In the genomic region with DNA sequence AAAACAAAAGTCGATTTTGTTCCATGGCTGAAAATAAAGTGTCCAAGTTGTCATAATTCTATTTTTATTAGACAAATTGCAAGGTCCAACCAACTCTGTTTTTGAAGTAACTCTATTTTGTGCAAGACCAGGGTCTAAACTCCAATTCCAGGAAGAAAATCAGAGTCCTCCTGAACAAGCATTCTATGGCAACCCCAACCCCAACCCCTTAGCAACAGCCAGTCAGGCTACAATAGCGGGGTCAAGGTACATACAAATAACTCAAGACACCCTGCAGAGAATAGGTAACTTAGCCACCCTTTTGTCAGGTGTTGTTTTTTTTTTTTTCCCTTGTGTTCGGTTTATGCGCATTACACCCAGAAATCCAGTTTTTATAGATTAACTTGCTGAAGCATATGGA, we compare ENCODE assay signal across 30 mouse cellular contexts. TPM values are rescaled to one million over a fixed set of nuclear protein-coding genes. Genes with fewer than 3 reads are reported as not detected.
DNase-seq lines count a peak whose midpoint lies in the region; ATAC-seq and TF ChIP-seq lines count a peak whose summit lies in the region.
"Had no signal": no experiment of that assay in that cellular context is flagged by ENCODE, and none has a peak within 500 bp of the region (broad histone marks: within the 10 kb centered on the region; RNA-seq: fewer than 3 reads in every experiment).

No protein-coding gene starts in this region.

- no peaks in the 10 kb centered on the region for H3K4me1 ChIP-seq in kidney, embryonic 15.5 days
- H3K4me1 ChIP-seq in kidney, embryonic 16.5 days (ENCODE audit: insufficient read depth, low read length): no peaks in the 10 kb centered on the region
- no peaks in the 10 kb centered on the region for H3K4me1 ChIP-seq in hindbrain, postnatal 0 days (ENCODE audit: insufficient read depth, low read length)
- H3K4me1 ChIP-seq: embryonic facial prominence, embryonic 13.5 days; embryonic facial prominence, embryonic 15.5 days; forebrain, embryonic 10.5 days; forebrain, embryonic 12.5 days had no signal

- H3K9ac ChIP-seq in kidney, embryonic 15.5 days: no peak overlapping the region
- H3K9ac ChIP-seq in kidney, embryonic 16.5 days (replicated peaks; ENCODE audit: low read length): no peak overlapping the region
- no peak overlapping the region for H3K9ac ChIP-seq in hindbrain, postnatal 0 days (replicated peaks; ENCODE audit: low read length)
- H3K9ac ChIP-seq: embryonic facial prominence, embryonic 13.5 days; embryonic facial prominence, embryonic 15.5 days; forebrain, embryonic 12.5 days had no signal

- H3K9me3 ChIP-seq in kidney, embryonic 15.5 days (replicated peaks): no peaks in the 10 kb centered on the region
- no peaks in the 10 kb centered on the region for H3K9me3 ChIP-seq in kidney, embryonic 16.5 days (ENCODE audit: low read length)
- H3K9me3 ChIP-seq in hindbrain, postnatal 0 days (ENCODE audit: low read length): no peaks in the 10 kb centered on the region
- H3K9me3 ChIP-seq: embryonic facial prominence, embryonic 13.5 days; embryonic facial prominence, embryonic 15.5 days; forebrain, embryonic 10.5 days; forebrain, embryonic 12.5 days had no signal

- no peaks in the 10 kb centered on the region for H3K27me3 ChIP-seq in kidney, embryonic 15.5 days
- H3K27me3 ChIP-seq in kidney, embryonic 16.5 days (ENCODE audit: insufficient read depth, low read length): peaks cover 3% of the 10 kb centered on the region; the same call in 1 of the 2 replicates
- H3K27me3 ChIP-seq in hindbrain, postnatal 0 days (ENCODE audit: insufficient read depth, low read length): no peaks in the 10 kb centered on the region

- H3K36me3 ChIP-seq in kidney, embryonic 15.5 days: no peaks in the 10 kb centered on the region
- no peaks in the 10 kb centered on the region for H3K36me3 ChIP-seq in kidney, embryonic 16.5 days (ENCODE audit: insufficient read depth, low read length)
- no peaks in the 10 kb centered on the region for H3K36me3 ChIP-seq in hindbrain, postnatal 0 days (ENCODE audit: insufficient read depth, low read length)
- H3K36me3 ChIP-seq: embryonic facial prominence, embryonic 13.5 days; embryonic facial prominence, embryonic 15.5 days; forebrain, embryonic 10.5 days; forebrain, embryonic 12.5 days had no signal

- 82% methylated on average over 4 of the region's 4 CpGs for WGBS in kidney, embryonic 15.5 days
- WGBS in kidney, embryonic 16.5 days: 83% methylated on average over 4 of the region's 4 CpGs
- 76% methylated on average over 4 of the region's 4 CpGs for WGBS in hindbrain, postnatal 0 days

- peak; percentile 27 for DNase-seq in kidney, adult 11 months
- peak; percentile 72 for DNase-seq in kidney, adult 9 months
- peak; percentile 35 to 39 for DNase-seq in kidney, postnatal 36 days
- DNase-seq in kidney, postnatal 14 days: no peak
- DNase-seq in hindbrain, postnatal 0 days (ENCODE audit: low spot score): no peak
- DNase-seq: adrenal gland, adult 2 months; adrenal gland, postnatal 10 days; adrenal gland, postnatal 25 days; cerebellum, adult 11 months; cerebellum, adult 18-20 months; cerebellum, adult 8-10 months; cerebellum, adult 9-11 months; cerebellum, postnatal 14 days; cerebellum, postnatal 36 days; embryo, embryonic 11 days had no signal

- no peak overlapping the region for H3K27ac ChIP-seq in kidney, embryonic 15.5 days
- no peak overlapping the region for H3K27ac ChIP-seq in kidney, embryonic 16.5 days (ENCODE audit: low read length)
- no peak overlapping the region for H3K27ac ChIP-seq in hindbrain, postnatal 0 days
- H3K27ac ChIP-seq: embryonic facial prominence, embryonic 13.5 days; embryonic facial prominence, embryonic 15.5 days; forebrain, embryonic 10.5 days; forebrain, embryonic 12.5 days had no signal

- no peak for ATAC-seq in kidney, embryonic 15.5 days (replicated peaks; ENCODE audit: low FRiP score)
- ATAC-seq in kidney, embryonic 16.5 days (ENCODE audit: low FRiP score, low TSS enrichment): no peak
- no peak for ATAC-seq in hindbrain, postnatal 0 days
- ATAC-seq: forebrain, embryonic 14.5 days had no signal

- no peak overlapping the region for H3K4me2 ChIP-seq in kidney, embryonic 15.5 days
- no peak overlapping the region for H3K4me2 ChIP-seq in kidney, embryonic 16.5 days (replicated peaks; ENCODE audit: low read depth, low read length)
- H3K4me2 ChIP-seq in hindbrain, postnatal 0 days (ENCODE audit: low read depth, low read length): no peak overlapping the region
- H3K4me2 ChIP-seq: embryonic facial prominence, embryonic 13.5 days; embryonic facial prominence, embryonic 15.5 days; forebrain, embryonic 12.5 days had no signal

- TF ChIP-seq CTCF in hindbrain, postnatal 0 days (IDR thresholded peaks at IDR 0.05; ENCODE audit: low read depth): no peak

- H3K4me3 ChIP-seq in kidney, embryonic 15.5 days (replicated peaks): no peak overlapping the region
- H3K4me3 ChIP-seq in kidney, embryonic 16.5 days (ENCODE audit: low read length): no peak overlapping the region
- H3K4me3 ChIP-seq in hindbrain, postnatal 0 days (ENCODE audit: low read length): no peak overlapping the region
- H3K4me3 ChIP-seq: embryonic facial prominence, embryonic 13.5 days; embryonic facial prominence, embryonic 15.5 days; erythroblast, embryonic 14.5 days; forebrain, embryonic 10.5 days; forebrain, embryonic 12.5 days had no signal

RNA-seq across cellular contexts. Expression of a gene that starts 6.6 kb away (rescaled TPM):
- not detected in 2 replicates for polyA plus RNA-seq in kidney, embryonic 15.5 days (2015; fragmentation: Nextera tagmentation; extraction: Ambion mirVana)
- polyA plus RNA-seq in kidney, embryonic 16.5 days (2015; fragmentation: Nextera tagmentation; extraction: Ambion mirVana): not detected in 2 replicates
- not detected in 2 replicates for total RNA-seq in hindbrain, postnatal 0 days (2014; rRNA removed)
- polyA plus RNA-seq in hindbrain, postnatal 0 days (2015; fragmentation: Nextera tagmentation; extraction: Ambion mirVana): not detected in 2 replicates
- total RNA-seq: adrenal gland, adult 2 months; adrenal gland, postnatal 10 days; adrenal gland, postnatal 25 days; adrenal gland, postnatal 4 days; common myeloid progenitor, adult 5-6 weeks; ES-E14; MEL had no signal
- polyA plus RNA-seq: adrenal gland, adult 2 months; brain, embryonic 14.5 days; C2C12; embryonic facial prominence, embryonic 11.5 days; embryonic facial prominence, embryonic 13.5 days; embryonic facial prominence, embryonic 15.5 days; erythroblast, embryonic 14.5 days; forebrain, embryonic 10.5 days; forebrain, embryonic 12.5 days; forebrain, embryonic 14.5 days had no signal

RNA-seq across cellular contexts. Expression of a gene that starts 14.0 kb away (rescaled TPM):
- not detected in 2 replicates for polyA plus RNA-seq in kidney, embryonic 15.5 days (2015; fragmentation: Nextera tagmentation; extraction: Ambion mirVana)
- polyA plus RNA-seq in kidney, embryonic 16.5 days (2015; fragmentation: Nextera tagmentation; extraction: Ambion mirVana): not detected in 2 replicates
- not detected in 2 replicates for total RNA-seq in hindbrain, postnatal 0 days (2014; rRNA removed)
- not detected in 2 replicates for polyA plus RNA-seq in hindbrain, postnatal 0 days (2015; fragmentation: Nextera tagmentation; extraction: Ambion mirVana)
- total RNA-seq: adrenal gland, adult 2 months; adrenal gland, postnatal 10 days; adrenal gland, postnatal 25 days; adrenal gland, postnatal 4 days; common myeloid progenitor, adult 5-6 weeks; ES-E14; MEL had no signal
- polyA plus RNA-seq: adrenal gland, adult 2 months; brain, embryonic 14.5 days; C2C12; embryonic facial prominence, embryonic 11.5 days; embryonic facial prominence, embryonic 13.5 days; embryonic facial prominence, embryonic 15.5 days; erythroblast, embryonic 14.5 days; forebrain, embryonic 10.5 days; forebrain, embryonic 12.5 days; forebrain, embryonic 14.5 days had no signal

RNA-seq across cellular contexts. Expression of a gene that starts 21.0 kb away (rescaled TPM):
- not detected in 2 replicates for polyA plus RNA-seq in kidney, embryonic 15.5 days (2015; fragmentation: Nextera tagmentation; extraction: Ambion mirVana)
- not detected in 2 replicates for polyA plus RNA-seq in kidney, embryonic 16.5 days (2015; fragmentation: Nextera tagmentation; extraction: Ambion mirVana)
- not detected in 2 replicates for total RNA-seq in hindbrain, postnatal 0 days (2014; rRNA removed)
- not detected in 2 replicates for polyA plus RNA-seq in hindbrain, postnatal 0 days (2015; fragmentation: Nextera tagmentation; extraction: Ambion mirVana)
- total RNA-seq: adrenal gland, adult 2 months; adrenal gland, postnatal 10 days; adrenal gland, postnatal 25 days; adrenal gland, postnatal 4 days; common myeloid progenitor, adult 5-6 weeks; ES-E14; MEL had no signal
- polyA plus RNA-seq: adrenal gland, adult 2 months; brain, embryonic 14.5 days; C2C12; embryonic facial prominence, embryonic 11.5 days; embryonic facial prominence, embryonic 13.5 days; embryonic facial prominence, embryonic 15.5 days; erythroblast, embryonic 14.5 days; forebrain, embryonic 10.5 days; forebrain, embryonic 12.5 days; forebrain, embryonic 14.5 days had no signal

RNA-seq across cellular contexts. Expression of a gene that starts 23.9 kb away (rescaled TPM):
- 1.1 and 1.2 TPM in 2 replicates for polyA plus RNA-seq in kidney, embryonic 15.5 days (2015; fragmentation: Nextera tagmentation; extraction: Ambion mirVana)
- polyA plus RNA-seq in kidney, embryonic 16.5 days (2015; fragmentation: Nextera tagmentation; extraction: Ambion mirVana): 1.3 and 1.4 TPM in 2 replicates
- total RNA-seq in hindbrain, postnatal 0 days (2014; rRNA removed): 0.18 and 2.2 TPM in 2 replicates
- polyA plus RNA-seq in hindbrain, postnatal 0 days (2015; fragmentation: Nextera tagmentation; extraction: Ambion mirVana): 1.4 and 1.5 TPM in 2 replicates

RNA-seq across cellular contexts. Expression of a gene that starts 24.5 kb away (rescaled TPM):
- 95.2 and 103 TPM in 2 replicates for polyA plus RNA-seq in kidney, embryonic 15.5 days (2015; fragmentation: Nextera tagmentation; extraction: Ambion mirVana)
- 95.4 and 97.6 TPM in 2 replicates for polyA plus RNA-seq in kidney, embryonic 16.5 days (2015; fragmentation: Nextera tagmentation; extraction: Ambion mirVana)
- 140 TPM in 2 replicates for total RNA-seq in hindbrain, postnatal 0 days (2014; rRNA removed)
- 73.1 and 78.8 TPM in 2 replicates for polyA plus RNA-seq in hindbrain, postnatal 0 days (2015; fragmentation: Nextera tagmentation; extraction: Ambion mirVana)

Comparison
In these comparisons a context has a peak if more than half of its experiments do, and no peak if none do; other contexts are left out.
1. DNase-seq: peak in kidney, adult 11 months (single experiment), kidney, adult 9 months (single experiment) and kidney, postnatal 36 days (2 of 2); none in kidney, postnatal 14 days (single experiment) and hindbrain, postnatal 0 days (single experiment).